Mouse (Mus musculus) kidney, postnatal 0 days (tissue): ENCODE results near the gene Clk3. TPM values are rescaled to one million over a fixed set of nuclear protein-coding genes. Genes with fewer than 3 reads are reported as not detected.
"Not testable (repeated sequence)": the region's sequence is repeated elsewhere in the genome, so short reads cannot be mapped to it uniquely, and the experiment has no call there.

Experiments
- ATAC-seq: fragments of 200-750 bp; cut with Nextera tagmentation; replicated peaks from 2 replicates; pipeline ENCODE4 v1.8.0; 2017; ENCODE audit warnings: low read depth, moderate number of reproducible peaks, moderate TSS enrichment, moderate library complexity; ENCODE audit not compliant: low FRiP score
- DNase-seq: peaks from one replicate; pipeline ENCODE4 v3.0.0-alpha.2; 2016; ENCODE audit warnings: low spot score
- H3K27ac ChIP-seq: fragments of 300-500 bp; sonication (generic); 2 replicates; pipeline ENCODE4 v1.5.1; 2014; ENCODE audit warnings: mild to moderate bottlenecking
- H3K27me3 ChIP-seq: fragments of 300-500 bp; sonication (generic); 2 replicates; pipeline ENCODE4 v1.6.1; 2014; ENCODE audit warnings: low read length, mixed read lengths; ENCODE audit not compliant: insufficient read depth
- H3K36me3 ChIP-seq: fragments of 300-500 bp; sonication (generic); 2 replicates; pipeline ENCODE4 v1.6.1; 2014; ENCODE audit warnings: low read length, mixed read lengths; ENCODE audit not compliant: insufficient read depth
- H3K4me1 ChIP-seq: fragments of 300-500 bp; sonication (generic); replicated peaks from 2 replicates; pipeline ENCODE4 v1.6.1; 2014; ENCODE audit warnings: antibody characterized with exemption, low read length, mixed read lengths; ENCODE audit not compliant: insufficient read depth
- H3K4me2 ChIP-seq: fragments of 300-500 bp; sonication (generic); 2 replicates; pipeline ENCODE4 v1.6.1; 2014; ENCODE audit warnings: mild to moderate bottlenecking, low read length, moderate library complexity, mixed read lengths
- H3K4me3 ChIP-seq: fragments of 300-500 bp; sonication (generic); replicated peaks from 2 replicates; pipeline ENCODE4 v1.5.1; 2014; ENCODE audit warnings: low read depth, low read length
- H3K9ac ChIP-seq: fragments of 300-500 bp; sonication (generic); 2 replicates; pipeline ENCODE4 v1.6.1; 2014; ENCODE audit warnings: low read depth, low read length
- H3K9me3 ChIP-seq: fragments of 300-500 bp; sonication (generic); replicated peaks from 2 replicates; pipeline ENCODE4 v1.6.1; 2016; ENCODE audit warnings: low read length, inconsistent platforms, mixed read lengths
- CTCF ChIP-seq: IDR thresholded peaks from 2 replicates; pipeline ENCODE4 v1.5.1; 2016; ENCODE audit warnings: antibody characterized with exemption, low read depth, mild to moderate bottlenecking, moderate library complexity
- WGBS: fragments of 180-500 bp; shearing (Covaris S2); extraction: QIAGEN DNeasy Blood & Tissue Kit; methylation state at CpG from one replicate; pipeline ENCODE4 v1.1.7; 2014; 5-methylcytosine and 5-hydroxymethylcytosine counted together
- polyA plus RNA-seq: library from polyadenylated mRNA; unstranded; fragments of >200 nt; fragmentation: Nextera tagmentation; extraction: Ambion mirVana; gene quantifications from 2 replicates; pipeline ENCODE4 v1.2.1, GENCODE M21; 2015

The Clk3 gene
- polyA plus RNA-seq, 1 experiment from 2014 or later: 51.7 TPM

GRCm38 (mm10) chr9:57722371-57722770, 43.3 kb downstream of the Clk3 start:
- peaks cover 23% of the 10 kb centered on the region; the same call in 1 of the 2 replicates for H3K36me3 ChIP-seq
- no peak overlapping the region for H3K27ac ChIP-seq
- H3K4me1 ChIP-seq: no peaks in the 10 kb centered on the region
- H3K4me2 ChIP-seq: no peak overlapping the region
- TF ChIP-seq CTCF: no peak
- 91% methylated on average over 1 of the region's 1 CpGs for WGBS
- DNase-seq (no peak), ATAC-seq (no peak)
- no peak overlapping the region for H3K4me3 ChIP-seq
- H3K9ac ChIP-seq: no peak overlapping the region
- H3K9me3 ChIP-seq: no peaks in the 10 kb centered on the region
- H3K27me3 ChIP-seq: no peaks in the 10 kb centered on the region

GRCm38 (mm10) chr9:57720736-57721135, 44.9 kb downstream of the Clk3 start:
- DNase-seq: no peak
- TF ChIP-seq CTCF: no peak
- ATAC-seq: no peak
- no peak overlapping the region for H3K4me3 ChIP-seq
- H3K4me2 ChIP-seq: no peak overlapping the region
- WGBS: 90% methylated on average over 3 of the region's 3 CpGs
- no peaks in the 10 kb centered on the region for H3K27me3 ChIP-seq
- no peak overlapping the region for H3K9ac ChIP-seq
- peaks cover 28% of the 10 kb centered on the region for H3K36me3 ChIP-seq
- H3K4me1 ChIP-seq: no peaks in the 10 kb centered on the region
- H3K27ac ChIP-seq: no peak overlapping the region
- H3K9me3 ChIP-seq: no peaks in the 10 kb centered on the region

GRCm38 (mm10) chr9:57718408-57718807, 47.3 kb downstream of the Clk3 start:
- Histone ChIP-seq H3K4me2 (no peak overlapping the region), H3K4me1 (no peaks in the 10 kb centered on the region), H3K36me3 (peaks cover 41% of the 10 kb centered on the region), H3K27me3 (no peaks in the 10 kb centered on the region), H3K4me3 (no peak overlapping the region), H3K9ac (no peak overlapping the region), H3K27ac (no peak overlapping the region), H3K9me3 (no peaks in the 10 kb centered on the region)
- no peak for ATAC-seq
- WGBS: 90% methylated on average over 7 of the region's 7 CpGs
- TF ChIP-seq CTCF: no peak
- DNase-seq: no peak

GRCm38 (mm10) chr9:57712194-57712593, 53.5 kb downstream of the Clk3 start:
- 72% methylated on average over 2 of the region's 2 CpGs for WGBS
- Histone ChIP-seq H3K27me3 (no peaks in the 10 kb centered on the region), H3K4me1 (peaks cover 7% of the 10 kb centered on the region; the same call in 1 of the 2 replicates)

GRCm38 (mm10) chr9:57710214-57710613, 55.4 kb downstream of the Clk3 start:
- DNase-seq, H3K4me3 ChIP-seq: not testable (repeated sequence)
- 90% methylated on average over 4 of the region's 5 CpGs for WGBS

More at GRCm38 (mm10) chr9:57712194-57712593, 53.5 kb downstream of the Clk3 start:
- TF ChIP-seq CTCF: peak; percentile 38; the same call in 1 of the 2 replicates
- Histone ChIP-seq H3K4me3 (no peak overlapping the region), H3K27ac (no peak overlapping the region), H3K36me3 (peaks cover 26% of the 10 kb centered on the region), H3K4me2 (no peak overlapping the region), H3K9me3 (no peaks in the 10 kb centered on the region), H3K9ac (no peak overlapping the region)
- no peak for ATAC-seq
- no peak for DNase-seq

DNA sequence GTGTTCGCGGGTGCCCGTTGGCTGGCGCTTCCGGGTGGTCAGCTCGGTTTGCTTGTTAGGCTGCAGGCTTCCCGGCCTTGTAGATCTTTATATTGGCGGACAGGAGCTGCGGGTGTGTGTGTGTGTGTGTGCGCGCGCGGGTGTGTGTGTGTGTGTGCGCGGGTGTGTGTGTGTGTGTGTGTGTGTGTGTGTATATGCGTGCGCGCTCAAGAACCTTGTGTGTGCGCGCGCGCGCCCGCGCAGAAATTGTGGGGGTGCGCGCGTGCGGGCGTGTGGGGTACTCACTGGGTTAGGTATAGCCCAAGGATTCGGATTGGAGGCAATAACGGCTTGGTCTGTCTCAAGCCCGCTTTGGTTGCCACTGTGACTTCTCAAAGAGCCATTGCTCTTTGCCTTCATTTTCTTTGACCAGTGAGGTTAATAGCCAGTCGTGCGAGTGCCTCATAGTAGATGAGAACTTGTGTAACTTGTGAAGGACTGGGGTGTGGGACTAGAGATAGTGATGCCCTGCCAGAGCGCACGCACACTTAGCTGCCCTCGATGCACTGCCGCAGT, 56.9 kb downstream of the Clk3 start:
- peak overlapping the region; percentile 92 for H3K4me3 ChIP-seq
- DNase-seq (peak; percentile 31), ATAC-seq (peak; percentile 74)
- TF ChIP-seq CTCF: no peak
- H3K9ac ChIP-seq: peak overlapping the region; percentile 91
- 3% methylated on average over 34 of the region's 39 CpGs for WGBS
- peaks cover 3% of the 10 kb centered on the region; the same call in 1 of the 2 replicates for H3K36me3 ChIP-seq
- peak overlapping the region; percentile 66 for H3K4me2 ChIP-seq
- no peaks in the 10 kb centered on the region for H3K9me3 ChIP-seq
- H3K4me1 ChIP-seq: peaks cover 7% of the 10 kb centered on the region; the same call in 1 of the 2 replicates
- H3K27ac ChIP-seq: peak overlapping the region; percentile 87
- no peaks in the 10 kb centered on the region for H3K27me3 ChIP-seq

More at GRCm38 (mm10) chr9:57710214-57710613, 55.4 kb downstream of the Clk3 start:
- H3K27ac ChIP-seq, H3K27me3 ChIP-seq, H3K9me3 ChIP-seq, ATAC-seq, H3K4me1 ChIP-seq, H3K4me2 ChIP-seq, H3K9ac ChIP-seq: not testable (repeated sequence)
- H3K36me3 ChIP-seq: peaks cover 11% of the 10 kb centered on the region
